Mouse (Mus musculus): ENCODE results near the gene Dlg2.
"Not testable (repeated sequence)": the region's sequence is repeated elsewhere in the genome, so short reads cannot be mapped to it uniquely, and the experiment has no call there.

Gene Dlg2

GRCm38 (mm10) chr7:90825640-90826039 lies 349.2 kb downstream of the Dlg2 start:
- in situ Hi-C loops (cut with MseI, MboI) = no loop called here

- in situ Hi-C loops (cut with MseI, MboI) = no loop called here
These were observed 364.8 kb downstream of the Dlg2 start for GRCm38 (mm10) chr7:90841276-90841675.

- in situ Hi-C loops (cut with MseI, MboI) = no loop called here
These were observed 367.1 kb downstream of the Dlg2 start for GRCm38 (mm10) chr7:90843345-90844293.

GRCm38 (mm10) chr7:90876796-90877195 lies 400.3 kb downstream of the Dlg2 start:
- in situ Hi-C loops (cut with MseI, MboI) = not testable (repeated sequence)

GRCm38 (mm10) chr7:90882740-90883139 lies 406.3 kb downstream of the Dlg2 start:
- in situ Hi-C loops (cut with MseI, MboI) = no loop called here

GRCm38 (mm10) chr7:90886396-90887006 lies 410.0 kb downstream of the Dlg2 start:
- in situ Hi-C loops (cut with MseI, MboI) = no loop called here

GRCm38 (mm10) chr7:90887007-90887720 lies 410.7 kb downstream of the Dlg2 start:
- in situ Hi-C loops (cut with MseI, MboI) = no loop called here

- in situ Hi-C loops (cut with MseI, MboI) = no loop called here
These were observed 451.0 kb downstream of the Dlg2 start for GRCm38 (mm10) chr7:90927441-90927840.

GRCm38 (mm10) chr7:90940726-90941125 lies 464.3 kb downstream of the Dlg2 start:
- in situ Hi-C loops (cut with MseI, MboI) = no loop called here

- in situ Hi-C loops (cut with MseI, MboI) = no loop called here
These were observed 470.6 kb downstream of the Dlg2 start for GRCm38 (mm10) chr7:90947073-90947472.

GRCm38 (mm10) chr7:90949212-90949611 lies 472.7 kb downstream of the Dlg2 start:
- in situ Hi-C loops (cut with MseI, MboI) = no loop called here

- in situ Hi-C loops (cut with MseI, MboI) = no loop called here
These were observed 500.8 kb downstream of the Dlg2 start for GRCm38 (mm10) chr7:90977241-90977640.

GRCm38 (mm10) chr7:90982069-90982468 lies 505.6 kb downstream of the Dlg2 start:
- in situ Hi-C loops (cut with MseI, MboI) = no loop called here

GRCm38 (mm10) chr7:91010655-91011054 lies 534.2 kb downstream of the Dlg2 start:
- in situ Hi-C loops (cut with MseI, MboI) = no loop called here

- in situ Hi-C loops (cut with MseI, MboI) = no loop called here
These were observed 568.7 kb downstream of the Dlg2 start for GRCm38 (mm10) chr7:91044998-91045741.

- in situ Hi-C loops (cut with MseI, MboI) = no loop called here
These were observed 569.2 kb downstream of the Dlg2 start for GRCm38 (mm10) chr7:91045742-91046098.

- in situ Hi-C loops (cut with MseI, MboI) = no loop called here
These were observed 587.0 kb downstream of the Dlg2 start for GRCm38 (mm10) chr7:91063297-91064040.

GRCm38 (mm10) chr7:91071751-91072707 lies 595.6 kb downstream of the Dlg2 start:
- in situ Hi-C loops (cut with MseI, MboI) = no loop called here

GRCm38 (mm10) chr7:91086071-91086470 lies 609.6 kb downstream of the Dlg2 start:
- in situ Hi-C loops (cut with MseI, MboI) = no loop called here
